Mouse (Mus musculus): ENCODE measurements around the gene Rtl10.

DNA sequence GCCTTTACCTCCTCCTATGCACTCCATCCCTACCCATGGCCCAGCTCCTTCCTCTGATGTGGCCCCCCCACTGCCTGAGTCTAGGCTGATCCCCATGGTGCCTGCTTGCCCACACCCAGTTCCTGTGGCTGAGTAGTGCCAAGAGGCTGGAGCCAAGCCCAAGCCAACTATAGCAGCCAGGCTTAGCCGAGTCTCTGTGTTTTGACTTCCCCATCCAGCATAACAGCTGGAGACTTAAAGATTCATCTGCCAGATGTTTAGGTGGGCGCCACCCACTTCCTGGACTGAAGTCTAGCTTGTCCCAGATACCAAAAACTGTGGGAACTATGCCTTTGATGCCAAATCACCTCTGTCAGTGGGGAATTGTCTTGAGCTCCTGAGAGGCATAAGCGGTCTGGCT is 34.4 kb upstream of the Rtl10 start:
- no peak for TF ChIP-seq POLR2A (IDR thresholded peaks at IDR 0.05; ENCODE audit: extremely low read depth, insufficient read depth, low read length)
- no peak for TF ChIP-seq CTCF (IDR thresholded peaks at IDR 0.05; ENCODE audit: extremely low read depth, insufficient read depth, low read length)

Measured in cortical plate, adult 2 months (tissue).